Mouse (Mus musculus) forebrain, embryonic 13.5 days (tissue): ENCODE measurements around the gene Apoe. TPM values are rescaled to one million over a fixed set of nuclear protein-coding genes. Genes with fewer than 3 reads are reported as not detected.

Experiments
- ATAC-seq: fragments of 200-750 bp; cut with Nextera tagmentation; 2 replicates; pipeline ENCODE4 v1.8.0; 2017
- H3K27ac ChIP-seq: fragments of 300-500 bp; sonication (generic); 2 replicates; pipeline ENCODE4 v1.5.1; 2015; ENCODE audit warnings: inconsistent platforms, mild to moderate bottlenecking, moderate library complexity
- H3K27me3 ChIP-seq: fragments of 300-500 bp; sonication (generic); 2 replicates; pipeline ENCODE4 v1.6.1; 2015; ENCODE audit warnings: mild to moderate bottlenecking, inconsistent platforms
- H3K36me3 ChIP-seq: fragments of 300-500 bp; sonication (generic); 2 replicates; pipeline ENCODE4 v1.6.1; 2015; ENCODE audit warnings: mild to moderate bottlenecking, inconsistent platforms; ENCODE audit not compliant: poor library complexity, severe bottlenecking
- H3K4me1 ChIP-seq: fragments of 300-500 bp; sonication (generic); 2 replicates; pipeline ENCODE4 v1.6.1; 2015; ENCODE audit warnings: inconsistent platforms
- H3K4me2 ChIP-seq: fragments of 300-500 bp; sonication (generic); 2 replicates; pipeline ENCODE4 v1.6.1; 2015; ENCODE audit warnings: inconsistent platforms, mild to moderate bottlenecking, moderate library complexity
- H3K4me3 ChIP-seq: fragments of 300-500 bp; sonication (generic); 2 replicates; pipeline ENCODE4 v1.5.1; 2015; ENCODE audit warnings: mild to moderate bottlenecking, inconsistent platforms
- H3K9ac ChIP-seq: fragments of 300-500 bp; sonication (generic); 2 replicates; pipeline ENCODE4 v1.6.1; 2015; ENCODE audit warnings: mild to moderate bottlenecking, inconsistent platforms
- H3K9me3 ChIP-seq: fragments of 300-500 bp; sonication (generic); replicated peaks from 2 replicates; pipeline ENCODE4 v1.6.1; 2016; ENCODE audit warnings: inconsistent platforms
- WGBS: fragments of 180-500 bp; shearing (Covaris S2); methylation state at CpG from one replicate; pipeline ENCODE4 v1.1.7; 2015; 5-methylcytosine and 5-hydroxymethylcytosine counted together
- polyA plus RNA-seq: library from polyadenylated mRNA; unstranded; fragments of >200 nt; fragmentation: Nextera tagmentation; extraction: Ambion mirVana; gene quantifications from 2 replicates; pipeline ENCODE4 v1.2.1, GENCODE M21; 2015

The Apoe gene
- polyA plus RNA-seq, 1 experiment from 2014 or later: 118 TPM

- Histone ChIP-seq H3K27me3 (0 out of 2 replicates have a peak, but pooled peaks cover 2% of the 10 kb centered on the region), H3K9me3 (no peaks in the 10 kb centered on the region), H3K4me3 (no peak overlapping the region), H3K36me3 (no peaks in the 10 kb centered on the region), H3K9ac (no peak overlapping the region), H3K4me2 (no peak overlapping the region), H3K4me1 (0 out of 2 replicates have a peak, but pooled peaks cover 4% of the 10 kb centered on the region), H3K27ac (no peak overlapping the region)
- ATAC-seq: no peak
- 69% methylated on average over 14 of the region's 14 CpGs for WGBS
These were observed 25.8 kb downstream of the Apoe start for GRCm38 (mm10) chr7:19673083-19673699.

- Histone ChIP-seq H3K4me1 (0 out of 2 replicates have a peak, but pooled peaks cover 4% of the 10 kb centered on the region), H3K4me2 (no peak overlapping the region), H3K4me3 (no peak overlapping the region), H3K27ac (no peak overlapping the region), H3K27me3 (0 out of 2 replicates have a peak, but pooled peaks cover 2% of the 10 kb centered on the region), H3K9ac (no peak overlapping the region), H3K36me3 (no peaks in the 10 kb centered on the region), H3K9me3 (no peaks in the 10 kb centered on the region)
- ATAC-seq: no peak
- WGBS: 70% methylated on average over 10 of the region's 10 CpGs
These were observed 27.5 kb downstream of the Apoe start for GRCm38 (mm10) chr7:19671511-19671910.

- Histone ChIP-seq H3K36me3 (no peaks in the 10 kb centered on the region), H3K27me3 (0 out of 2 replicates have a peak, but pooled peaks cover 2% of the 10 kb centered on the region), H3K9me3 (no peaks in the 10 kb centered on the region), H3K27ac (0 out of 2 replicates have a peak overlapping the region, but pooled peaks have one; percentile 2), H3K4me2 (peak overlapping the region; percentile 24), H3K4me1 (peaks cover 13% of the 10 kb centered on the region), H3K9ac (0 out of 2 replicates have a peak overlapping the region, but pooled peaks have one; percentile 3), H3K4me3 (no peak overlapping the region)
- peak; percentile 75 for ATAC-seq
- 7% methylated on average over 10 of the region's 10 CpGs for WGBS
These were observed 29.9 kb downstream of the Apoe start for GRCm38 (mm10) chr7:19668947-19669721.

GRCm38 (mm10) chr7:19667434-19667833 is 31.6 kb downstream of the Apoe start:
- no peak overlapping the region for H3K9ac ChIP-seq
- H3K4me2 ChIP-seq: no peak overlapping the region
- H3K4me1 ChIP-seq: peaks cover 22% of the 10 kb centered on the region
- no peak overlapping the region for H3K27ac ChIP-seq
- no peak overlapping the region for H3K4me3 ChIP-seq
- WGBS: 60% methylated on average over 2 of the region's 2 CpGs
- no peak for ATAC-seq
- 0 out of 2 replicates have a peak, but pooled peaks cover 2% of the 10 kb centered on the region for H3K27me3 ChIP-seq
- no peaks in the 10 kb centered on the region for H3K36me3 ChIP-seq
- no peaks in the 10 kb centered on the region for H3K9me3 ChIP-seq

DNA sequence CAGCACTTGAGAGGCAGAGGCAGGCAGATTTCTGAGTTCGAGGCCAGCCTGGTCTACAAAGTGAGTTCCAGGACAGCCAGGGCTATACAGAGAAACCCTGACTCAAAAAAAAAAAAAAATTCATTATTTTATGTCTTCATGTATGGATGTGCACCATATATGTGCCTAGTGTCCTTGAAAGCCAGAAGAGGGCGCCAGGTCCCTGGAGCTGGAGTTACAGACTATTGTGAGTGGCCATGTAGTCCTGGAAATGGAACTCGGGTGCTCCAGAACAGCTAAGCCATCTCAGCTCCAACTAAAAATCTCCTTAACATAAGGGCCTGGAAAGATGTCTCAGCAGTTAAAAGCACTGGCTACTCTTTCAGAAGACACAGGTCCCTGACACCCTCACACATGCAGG is 32.2 kb downstream of the Apoe start:
- no peak for ATAC-seq
- WGBS: 65% methylated on average over 3 of the region's 3 CpGs
- Histone ChIP-seq H3K9ac (no peak overlapping the region), H3K36me3 (peaks cover 5% of the 10 kb centered on the region), H3K4me3 (no peak overlapping the region), H3K9me3 (no peaks in the 10 kb centered on the region), H3K4me1 (peaks cover 22% of the 10 kb centered on the region), H3K27me3 (0 out of 2 replicates have a peak, but pooled peaks cover 2% of the 10 kb centered on the region), H3K4me2 (no peak overlapping the region), H3K27ac (no peak overlapping the region)

GRCm38 (mm10) chr7:19664955-19665841 is 33.8 kb downstream of the Apoe start, which contains the start of gene Clptm1:
Clptm1 (minus strand) TSS chr7:19665033.
- Histone ChIP-seq H3K4me1 (peaks cover 22% of the 10 kb centered on the region), H3K27ac (peak within 1 kb of the TSS; percentile 92), H3K4me3 (peak within 1 kb of the TSS; percentile 99), H3K9me3 (no peaks in the 10 kb centered on the region), H3K4me2 (peak within 1 kb of the TSS; percentile 93), H3K27me3 (0 out of 2 replicates have a peak, but pooled peaks cover 2% of the 10 kb centered on the region), H3K36me3 (peaks cover 16% of the 10 kb centered on the region), H3K9ac (peak within 1 kb of the TSS; percentile 98)
- peak; percentile 91 for ATAC-seq
- under 1% methylated on average over 53 of the region's 63 CpGs for WGBS

- Histone ChIP-seq H3K27ac (peak overlapping the region; percentile 63), H3K4me2 (peak overlapping the region; percentile 93), H3K27me3 (0 out of 2 replicates have a peak, but pooled peaks cover 2% of the 10 kb centered on the region), H3K9ac (peak overlapping the region; percentile 98), H3K9me3 (no peaks in the 10 kb centered on the region), H3K4me1 (peaks cover 22% of the 10 kb centered on the region), H3K4me3 (peak overlapping the region; percentile 99), H3K36me3 (peaks cover 23% of the 10 kb centered on the region)
- WGBS: under 1% methylated on average over 35 of the region's 37 CpGs
- peak; percentile 54; the same call in 1 of the 2 replicates for ATAC-seq
These were observed 34.5 kb downstream of the Apoe start for GRCm38 (mm10) chr7:19664455-19664954.

DNA sequence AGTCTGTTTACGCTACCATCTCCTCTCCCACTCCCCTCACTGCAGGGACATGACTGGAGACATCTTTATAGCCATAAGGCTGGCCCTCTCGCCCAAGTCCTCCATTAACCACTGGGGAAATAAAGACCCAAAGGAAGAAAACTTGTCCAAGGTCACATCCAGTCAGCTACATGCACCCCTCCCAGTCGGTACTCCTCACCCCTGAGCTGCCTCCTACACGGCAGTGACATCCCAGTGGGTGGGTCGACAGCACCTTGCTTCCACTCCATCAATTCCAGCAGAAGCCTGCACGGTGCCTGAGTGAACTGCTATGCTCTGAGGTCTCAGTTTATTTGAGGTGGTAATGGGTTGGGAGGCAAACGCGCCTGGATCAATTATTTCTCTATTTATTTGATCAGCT is 35.0 kb downstream of the Apoe start:
- ATAC-seq: no peak

GRCm38 (mm10) chr7:19652614-19653013 is 46.4 kb downstream of the Apoe start:
- no peaks in the 10 kb centered on the region for H3K9me3 ChIP-seq
- H3K9ac ChIP-seq: no peak overlapping the region
- peaks cover 78% of the 10 kb centered on the region for H3K36me3 ChIP-seq
- 96% methylated on average over 2 of the region's 2 CpGs for WGBS
- ATAC-seq: no peak
- no peaks in the 10 kb centered on the region for H3K27me3 ChIP-seq
- no peak overlapping the region for H3K27ac ChIP-seq
- no peaks in the 10 kb centered on the region for H3K4me1 ChIP-seq
- no peak overlapping the region for H3K4me3 ChIP-seq
- no peak overlapping the region for H3K4me2 ChIP-seq

More for the DNA sequence above, 35.0 kb downstream of the Apoe start:
- Histone ChIP-seq H3K4me2 (peak overlapping the region; percentile 93), H3K9ac (peak overlapping the region; percentile 98), H3K9me3 (no peaks in the 10 kb centered on the region), H3K27me3 (0 out of 2 replicates have a peak, but pooled peaks cover 2% of the 10 kb centered on the region), H3K4me1 (peaks cover 17% of the 10 kb centered on the region), H3K27ac (no peak overlapping the region), H3K36me3 (peaks cover 27% of the 10 kb centered on the region), H3K4me3 (peak overlapping the region; percentile 99)
- WGBS: 20% methylated on average over 8 of the region's 8 CpGs

DNA sequence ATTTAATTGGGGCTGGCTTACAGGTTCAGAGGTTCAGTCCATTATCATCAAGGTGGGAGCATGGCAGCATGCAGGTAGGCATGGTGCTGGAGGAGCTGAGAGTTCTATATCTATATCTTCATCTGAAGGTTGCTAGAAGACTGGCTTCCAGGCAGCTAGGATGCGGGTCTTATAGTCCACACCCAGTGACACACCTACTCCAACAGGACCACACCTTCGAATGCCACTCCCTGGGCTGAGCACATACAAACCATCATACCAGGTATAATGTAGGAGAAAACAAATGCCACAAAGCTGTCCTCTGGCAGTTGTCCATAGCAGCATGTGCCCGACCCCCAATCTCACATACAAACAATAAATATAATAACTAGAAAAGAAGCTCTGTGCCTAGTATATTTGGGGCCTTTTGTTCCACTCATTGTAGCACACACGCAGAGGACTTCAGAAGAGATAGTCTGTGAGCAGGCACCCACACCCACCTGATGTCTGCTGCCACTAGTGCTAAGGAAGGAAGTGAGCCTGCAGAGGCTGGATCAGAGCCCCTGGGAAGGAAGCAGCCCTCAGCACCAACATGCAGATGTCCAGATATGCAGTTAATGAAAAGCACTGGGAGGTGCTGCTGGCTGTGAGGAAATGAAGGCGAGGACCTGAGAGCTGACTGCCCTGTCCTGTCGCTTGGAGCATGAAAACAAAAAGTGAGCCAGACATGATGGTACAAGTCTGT is 47.8 kb downstream of the Apoe start:
- Histone ChIP-seq H3K9ac (no peak overlapping the region), H3K4me2 (no peak overlapping the region), H3K9me3 (no peaks in the 10 kb centered on the region), H3K36me3 (peaks cover 88% of the 10 kb centered on the region), H3K27me3 (no peaks in the 10 kb centered on the region), H3K4me3 (no peak overlapping the region), H3K4me1 (no peaks in the 10 kb centered on the region), H3K27ac (no peak overlapping the region)
- WGBS: 94% methylated on average over 6 of the region's 6 CpGs
- no peak for ATAC-seq
